Mouse (Mus musculus) splenic B cell, adult 2 months (primary cell): Measurements from ENCODE around the gene Zfhx3.

Source experiments
- DNase-seq: peaks from one replicate; pipeline ENCODE4 v3.0.0-alpha.2; 2011; ENCODE audit warnings: low read depth, low spot score
- H3K27me3 ChIP-seq: 2 replicates; pipeline ENCODE4 v1.6.1; 2012; ENCODE audit warnings: mild to moderate bottlenecking, low read length, moderate library complexity, mixed read lengths; ENCODE audit not compliant: control insufficient read depth, poor library complexity, insufficient read depth, severe bottlenecking
- H3K36me3 ChIP-seq: 2 replicates; pipeline ENCODE4 v1.6.1; 2012; ENCODE audit warnings: mild to moderate bottlenecking, low read length, moderate library complexity, mixed read lengths; ENCODE audit not compliant: control insufficient read depth, poor library complexity, insufficient read depth, severe bottlenecking

The Zfhx3 gene

GRCm38 (mm10) chr8:108859001-108859400 is 916.6 kb downstream of the Zfhx3 start:
- H3K27me3 ChIP-seq, result no peaks in the 10 kb centered on the region
- no peak for DNase-seq

GRCm38 (mm10) chr8:108859983-108860382 is 917.5 kb downstream of the Zfhx3 start:
- H3K27me3 ChIP-seq, result no peaks in the 10 kb centered on the region
- DNase-seq, result no peak
- H3K36me3 ChIP-seq, result no peaks in the 10 kb centered on the region

More at GRCm38 (mm10) chr8:108859001-108859400, 916.6 kb downstream of the Zfhx3 start:
- H3K36me3 ChIP-seq, result no peaks in the 10 kb centered on the region

GRCm38 (mm10) chr8:108863440-108863839 is 921.0 kb downstream of the Zfhx3 start:
- Histone ChIP-seq H3K27me3 (no peaks in the 10 kb centered on the region), H3K36me3 (no peaks in the 10 kb centered on the region)
- no peak for DNase-seq

GRCm38 (mm10) chr8:108866430-108866829 is 924.0 kb downstream of the Zfhx3 start:
- no peak for DNase-seq
- no peaks in the 10 kb centered on the region for H3K27me3 ChIP-seq

GRCm38 (mm10) chr8:108867482-108868258 is 925.2 kb downstream of the Zfhx3 start:
- no peak for DNase-seq
- Histone ChIP-seq H3K36me3 (no peaks in the 10 kb centered on the region), H3K27me3 (no peaks in the 10 kb centered on the region)

More at GRCm38 (mm10) chr8:108866430-108866829, 924.0 kb downstream of the Zfhx3 start:
- no peaks in the 10 kb centered on the region for H3K36me3 ChIP-seq

- Histone ChIP-seq H3K36me3 (no peaks in the 10 kb centered on the region), H3K27me3 (no peaks in the 10 kb centered on the region)
- DNase-seq, result no peak
Observed at GRCm38 (mm10) chr8:108868259-108869090, 926.0 kb downstream of the Zfhx3 start.

DNA sequence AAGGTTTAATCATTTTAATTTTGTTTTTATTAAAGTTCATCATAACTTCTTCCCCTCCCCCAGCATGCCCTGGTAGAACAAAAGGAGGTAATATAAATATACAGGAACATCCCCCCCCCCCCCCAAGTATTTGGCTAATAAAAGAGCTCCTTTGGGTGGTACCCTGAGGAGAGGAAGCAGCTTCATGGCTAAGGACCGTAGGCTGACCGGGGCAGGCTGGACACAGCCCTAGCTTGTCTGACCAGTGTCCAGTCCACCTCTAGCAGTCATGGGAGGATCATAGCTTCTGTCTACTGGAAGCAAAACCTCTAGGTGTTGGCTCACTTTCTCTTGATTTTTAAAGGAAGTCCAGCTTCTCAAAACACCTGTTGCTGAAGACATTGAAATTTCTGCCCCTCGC is 927.0 kb downstream of the Zfhx3 start:
- Histone ChIP-seq H3K27me3 (no peaks in the 10 kb centered on the region), H3K36me3 (no peaks in the 10 kb centered on the region)
- no peak for DNase-seq

DNA sequence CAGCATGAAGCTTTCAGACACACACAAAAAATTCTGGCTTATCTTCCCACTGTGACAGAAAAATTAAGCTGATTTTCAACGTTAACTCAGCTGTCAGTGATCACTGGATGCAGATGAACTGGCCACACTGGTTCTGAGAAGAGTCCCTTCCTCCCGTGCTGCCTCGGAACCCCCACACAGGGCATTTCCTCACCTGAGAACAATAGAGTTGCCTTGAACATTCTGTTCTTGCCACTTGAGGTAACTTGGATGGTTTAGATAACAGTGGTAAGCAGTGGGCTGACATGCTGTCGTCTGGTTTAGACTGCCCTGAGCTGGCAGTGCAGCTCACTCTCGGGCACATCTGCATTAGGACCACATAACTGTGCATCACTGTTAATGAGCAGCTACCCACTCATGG is 927.5 kb downstream of the Zfhx3 start:
- no peaks in the 10 kb centered on the region for H3K27me3 ChIP-seq
- no peaks in the 10 kb centered on the region for H3K36me3 ChIP-seq
- no peak for DNase-seq

GRCm38 (mm10) chr8:108870371-108870770 is 927.9 kb downstream of the Zfhx3 start:
- Histone ChIP-seq H3K36me3 (no peaks in the 10 kb centered on the region), H3K27me3 (no peaks in the 10 kb centered on the region)
- no peak for DNase-seq

DNA sequence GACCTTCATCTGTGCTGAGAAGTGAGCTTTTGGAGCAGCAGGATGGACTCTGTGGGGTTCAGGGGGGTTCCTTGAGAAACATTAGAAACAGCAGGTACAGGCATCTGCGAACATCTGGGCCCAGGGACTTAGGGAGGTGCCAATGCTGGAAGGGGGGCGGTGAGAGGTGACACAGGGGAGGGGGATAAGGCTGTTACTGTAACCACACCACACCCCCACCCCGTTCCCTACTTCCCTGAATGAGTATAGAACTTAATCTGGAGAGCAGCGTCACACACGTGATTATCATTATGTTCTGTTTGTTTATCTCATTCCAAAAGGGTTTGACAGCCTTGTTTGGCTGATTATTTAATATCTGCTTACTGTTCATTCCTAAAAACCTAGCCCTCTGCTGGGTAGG is 933.3 kb downstream of the Zfhx3 start:
- DNase-seq, result no peak
- H3K27me3 ChIP-seq, result no peaks in the 10 kb centered on the region
- no peaks in the 10 kb centered on the region for H3K36me3 ChIP-seq

DNA sequence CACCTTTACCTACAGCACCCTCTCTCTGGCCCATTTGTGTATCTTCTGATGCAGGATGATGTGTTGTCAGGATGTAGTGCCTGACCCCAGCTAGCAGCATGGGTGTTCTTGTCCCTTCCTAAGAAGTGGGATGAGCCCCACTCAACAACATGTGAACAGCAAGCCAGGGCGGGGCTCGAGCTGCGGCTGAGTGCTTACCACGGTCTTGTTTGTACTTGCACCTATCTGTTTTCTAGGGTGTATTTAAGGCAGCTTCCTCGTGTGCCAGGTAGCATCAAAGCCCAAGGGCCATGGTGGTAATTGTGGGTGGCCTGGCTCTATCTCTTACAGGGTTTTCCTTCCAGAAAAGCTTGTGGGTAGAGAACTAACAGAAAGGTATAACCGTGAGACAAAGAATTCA is 937.7 kb downstream of the Zfhx3 start:
- no peaks in the 10 kb centered on the region for H3K36me3 ChIP-seq
- no peaks in the 10 kb centered on the region; the same call in 1 of the 2 replicates for H3K27me3 ChIP-seq
- DNase-seq, result no peak

GRCm38 (mm10) chr8:108881336-108881735 is 938.9 kb downstream of the Zfhx3 start:
- Histone ChIP-seq H3K36me3 (no peaks in the 10 kb centered on the region), H3K27me3 (no peaks in the 10 kb centered on the region; the same call in 1 of the 2 replicates)
- DNase-seq, result no peak

DNA sequence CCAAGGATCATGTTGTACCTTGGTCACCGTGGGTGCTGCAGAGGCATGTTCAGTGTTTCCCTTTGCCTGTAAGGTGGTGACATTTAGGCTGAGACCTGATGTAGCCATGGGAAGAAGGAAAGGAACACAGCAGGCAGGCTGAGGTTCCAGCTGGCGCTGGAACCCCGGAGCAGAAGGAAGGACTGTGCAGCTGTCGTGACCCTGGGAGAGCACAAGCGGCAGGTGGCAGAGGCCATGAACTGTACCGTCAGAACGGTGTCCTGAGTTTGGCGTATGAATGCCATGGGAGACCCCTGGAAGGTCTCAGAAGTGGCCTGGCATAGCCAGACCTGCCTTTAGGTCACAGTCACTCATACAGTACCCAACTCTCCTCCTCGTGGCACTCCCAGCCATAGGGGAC is 939.6 kb downstream of the Zfhx3 start:
- no peak for DNase-seq
- Histone ChIP-seq H3K27me3 (no peaks in the 10 kb centered on the region; the same call in 1 of the 2 replicates), H3K36me3 (no peaks in the 10 kb centered on the region)

- no peak for DNase-seq
- H3K36me3 ChIP-seq, result no peaks in the 10 kb centered on the region
- no peaks in the 10 kb centered on the region; the same call in 1 of the 2 replicates for H3K27me3 ChIP-seq
Observed at GRCm38 (mm10) chr8:108883381-108883780, 940.9 kb downstream of the Zfhx3 start.

DNA sequence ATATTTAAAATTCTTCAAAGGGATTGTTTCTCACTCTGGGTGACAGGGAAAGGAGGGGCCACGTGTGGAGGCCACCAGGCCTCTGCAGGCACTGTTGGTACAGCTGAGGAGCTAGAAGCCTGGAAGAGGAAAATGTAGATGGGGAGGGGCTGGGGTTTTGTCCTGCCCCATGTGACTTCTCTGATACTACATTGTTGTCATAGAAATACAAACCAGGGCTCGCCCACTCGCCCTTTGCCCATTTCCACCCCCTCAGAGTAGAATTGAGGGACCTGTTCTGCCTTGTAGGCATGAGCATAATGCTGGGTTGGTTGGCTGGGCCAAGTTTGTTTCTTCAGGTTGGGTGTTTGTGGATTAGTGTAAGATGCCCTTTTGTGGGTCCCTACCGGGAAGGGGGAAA is 942.5 kb downstream of the Zfhx3 start:
- no peak for DNase-seq
- Histone ChIP-seq H3K36me3 (no peaks in the 10 kb centered on the region), H3K27me3 (no peaks in the 10 kb centered on the region; the same call in 1 of the 2 replicates)
